8 mouse cellular contexts compared by ENCODE assay signal in the genomic region with DNA sequence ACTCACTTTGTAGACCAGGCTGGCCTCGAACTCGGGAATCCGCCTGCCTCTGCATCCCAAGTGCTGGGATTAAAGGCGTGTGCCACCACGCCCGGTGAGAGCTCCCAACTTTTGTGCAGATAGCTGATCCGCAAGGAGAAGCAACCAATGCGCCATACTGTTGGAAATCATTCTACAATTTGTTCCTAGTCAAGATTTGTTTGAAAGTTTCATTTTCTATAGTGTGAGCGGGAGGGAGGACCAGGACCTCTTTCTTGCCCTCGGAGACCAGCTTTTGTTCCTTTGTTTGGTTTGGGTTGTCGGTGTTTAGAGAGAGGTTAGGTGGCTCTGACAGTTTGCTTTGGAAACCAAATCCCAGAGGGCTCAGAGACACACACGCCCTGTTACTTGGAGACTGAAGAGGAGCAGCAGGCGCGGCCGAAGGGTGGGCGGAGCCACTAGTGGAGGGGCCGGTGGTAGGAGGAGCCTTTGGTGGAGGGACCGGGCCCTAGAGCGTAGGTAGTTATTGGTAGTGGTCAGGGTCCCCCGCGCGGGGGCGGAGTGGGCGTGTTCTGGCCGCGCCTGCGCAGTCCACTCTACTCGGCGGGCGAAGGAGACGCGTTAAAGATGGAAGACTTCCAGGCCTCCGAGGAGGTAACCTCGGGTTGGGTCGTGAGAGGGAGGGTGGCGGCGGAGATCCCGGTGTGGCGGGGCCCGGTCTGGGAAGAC. TPM values are rescaled to one million over a fixed set of nuclear protein-coding genes. Genes with fewer than 3 reads are reported as not detected.
DNase-seq lines count a peak whose midpoint lies in the region; ATAC-seq and TF ChIP-seq lines count a peak whose summit lies in the region.
"Not testable (repeated sequence)": the region's sequence is repeated elsewhere in the genome, so short reads cannot be mapped to it uniquely, and the experiment has no call there.

Gene Dynlt1c (plus strand): TSS at position 468 of the 708 bp plus-strand sequence.

- peak within 1 kb of the TSS; percentile 39; the same call in 1 of the 2 replicates for H3K4me2 ChIP-seq in hindbrain, postnatal 0 days (ENCODE audit: low read depth, low read length)

- H3K4me3 ChIP-seq in hindbrain, postnatal 0 days (ENCODE audit: low read length): peak within 1 kb of the TSS; percentile 16; the same call in 1 of the 2 replicates
- H3K4me3 ChIP-seq in megakaryocyte, embryonic 14.5 days (replicated peaks): peak within 1 kb of the TSS; percentile 88

- H3K9me3 ChIP-seq in hindbrain, postnatal 0 days (ENCODE audit: low read length); megakaryocyte, embryonic 14.5 days: not testable (repeated sequence)

- H3K36me3 ChIP-seq in hindbrain, postnatal 0 days (ENCODE audit: insufficient read depth, low read length); megakaryocyte, embryonic 14.5 days (replicated peaks; ENCODE audit: low read length): not testable (repeated sequence)

- TF ChIP-seq CTCF in hindbrain, postnatal 0 days (IDR thresholded peaks at IDR 0.05; ENCODE audit: low read depth): not testable (repeated sequence)

- peak; percentile 97 for ATAC-seq in hindbrain, postnatal 0 days

- H3K9ac ChIP-seq in hindbrain, postnatal 0 days (replicated peaks; ENCODE audit: low read length): not testable (repeated sequence)

- 10% methylated on average over 22 of the region's 40 CpGs for WGBS in hindbrain, postnatal 0 days

- 0 out of 2 replicates have a peak within 1 kb of the TSS, but pooled peaks have one; percentile 58 for H3K27ac ChIP-seq in hindbrain, postnatal 0 days

- not testable (repeated sequence) for H3K27me3 ChIP-seq in hindbrain, postnatal 0 days (ENCODE audit: insufficient read depth, low read length); megakaryocyte, embryonic 14.5 days (replicated peaks)

- peak; percentile 57 for DNase-seq in WW6 (ENCODE audit: low read depth, low spot score)
- DNase-seq in cerebellum, postnatal 36 days: peak; percentile 66 to 73
- DNase-seq in gastrocnemius, adult 18-20 months (ENCODE audit: low spot score): peak; percentile 83
- DNase-seq in hindbrain, postnatal 0 days (ENCODE audit: low spot score): peak; percentile 83
- peak in 1 of 2 experiments; percentile 57 for DNase-seq in left cerebral cortex, adult 8-10 months (ENCODE audit: low spot score in 2 of 2)
- DNase-seq in right cerebral cortex, postnatal 10 days (ENCODE audit: low spot score in 2 of 2): peak; percentile 74 to 76
- DNase-seq in urinary bladder, postnatal 36 days (ENCODE audit: low spot score in 2 of 2): peak; percentile 58 to 82

- H3K4me1 ChIP-seq in hindbrain, postnatal 0 days (ENCODE audit: insufficient read depth, low read length); megakaryocyte, embryonic 14.5 days: not testable (repeated sequence)

RNA-seq across cellular contexts. Expression of gene Dynlt1c, which starts in this region (rescaled TPM):
- 1 to 10 TPM; 1.4 to 1.6 TPM for total RNA-seq in gastrocnemius, adult 18-20 months (2021)
- 15.4 and 20.5 TPM in 2 replicates for total RNA-seq in hindbrain, postnatal 0 days (2014; rRNA removed)
- polyA plus RNA-seq in hindbrain, postnatal 0 days (2015; fragmentation: Nextera tagmentation; extraction: Ambion mirVana): 14.7 and 22.5 TPM in 2 replicates
- 10 to 100 TPM; 17.1 to 20.9 (median 19.6) TPM for total RNA-seq in left cerebral cortex, adult 8-10 months (2022)
- 0.79 TPM in 1 of 2 replicates, not detected in the other for polyA plus RNA-seq in megakaryocyte, embryonic 14.5 days (2012; ENCODE audit: insufficient read depth, low replicate concordance)
